Mouse (Mus musculus) liver, postnatal 0 days (tissue): Measurements from ENCODE around the gene Polr2f.

Experiments used
- CTCF ChIP-seq: sonication (generic); IDR thresholded peaks from 2 replicates; pipeline ENCODE4 v1.5.1; 2016; ENCODE audit warnings: antibody characterized with exemption, low read depth
- EP300 ChIP-seq: IDR thresholded peaks from 2 replicates; pipeline ENCODE4 v1.6.1; 2016; ENCODE audit warnings: antibody characterized with exemption, low read depth, mild to moderate bottlenecking

GRCm38 (mm10) chr15:79192885-79193845, 52.4 kb downstream of the Polr2f start:
- no peak for TF ChIP-seq CTCF
- TF ChIP-seq EP300, result no peak
